Mouse (Mus musculus) stomach, postnatal 0 days (tissue): ENCODE measurements at regions not wholly inside any gene's neighbourhood (a gene's known extent, or its start where the extent isn't known, plus 50 kb on each side); places are given as distances from the start of the nearest gene placed in this dataset.
"Not testable (repeated sequence)": the region's sequence is repeated elsewhere in the genome, so short reads cannot be mapped to it uniquely, and the experiment has no call there.

ENCODE experiments used
- ATAC-seq: fragments of 200-750 bp; cut with Nextera tagmentation; 2 replicates; pipeline ENCODE4 v1.8.0; 2017; ENCODE audit not compliant: low FRiP score, low TSS enrichment
- DNase-seq: peaks from one replicate; pipeline ENCODE4 v3.0.0-alpha.2; 2016; ENCODE audit warnings: low spot score
- H3K27ac ChIP-seq: fragments of 300-500 bp; sonication (generic); replicated peaks from 2 replicates; pipeline ENCODE4 v1.5.1; 2014; ENCODE audit warnings: mild to moderate bottlenecking, control low read depth
- H3K27me3 ChIP-seq: fragments of 300-500 bp; sonication (generic); 2 replicates; pipeline ENCODE4 v1.6.1; 2014; ENCODE audit warnings: low read length; ENCODE audit not compliant: control insufficient read depth, insufficient read depth
- H3K36me3 ChIP-seq: fragments of 300-500 bp; sonication (generic); 2 replicates; pipeline ENCODE4 v1.6.1; 2014; ENCODE audit warnings: low read length, mixed read lengths; ENCODE audit not compliant: control insufficient read depth, insufficient read depth
- H3K4me1 ChIP-seq: fragments of 300-500 bp; sonication (generic); replicated peaks from 2 replicates; pipeline ENCODE4 v1.6.1; 2014; ENCODE audit warnings: antibody characterized with exemption; ENCODE audit not compliant: control insufficient read depth, insufficient read depth
- H3K4me2 ChIP-seq: fragments of 300-500 bp; sonication (generic); replicated peaks from 2 replicates; pipeline ENCODE4 v1.6.1; 2014; ENCODE audit warnings: low read depth, mild to moderate bottlenecking, control low read depth, moderate library complexity
- H3K4me3 ChIP-seq: fragments of 300-500 bp; sonication (generic); 2 replicates; pipeline ENCODE4 v1.5.1; 2014; ENCODE audit warnings: low read depth, low read length, control low read depth
- H3K9ac ChIP-seq: fragments of 300-500 bp; sonication (generic); 2 replicates; pipeline ENCODE4 v1.6.1; 2014; ENCODE audit warnings: mild to moderate bottlenecking, low read length, control low read depth, mixed read lengths
- H3K9me3 ChIP-seq: fragments of 300-500 bp; sonication (generic); 2 replicates; pipeline ENCODE4 v1.6.1; 2016; ENCODE audit warnings: low read length; ENCODE audit not compliant: control insufficient read depth
- CTCF ChIP-seq: IDR thresholded peaks from 2 replicates; pipeline ENCODE4 v1.5.1; 2016; ENCODE audit warnings: antibody characterized with exemption, low read depth, mild to moderate bottlenecking, moderate library complexity
- EP300 ChIP-seq: optimal IDR thresholded peaks from 2 replicates; pipeline ENCODE3; 2016; ENCODE audit warnings: antibody characterized with exemption
- WGBS: fragments of 180-500 bp; shearing (Covaris S2); extraction: QIAGEN DNeasy Blood & Tissue Kit; methylation state at CpG from one replicate; pipeline ENCODE4 v1.1.7; 2014; 5-methylcytosine and 5-hydroxymethylcytosine counted together

DNA sequence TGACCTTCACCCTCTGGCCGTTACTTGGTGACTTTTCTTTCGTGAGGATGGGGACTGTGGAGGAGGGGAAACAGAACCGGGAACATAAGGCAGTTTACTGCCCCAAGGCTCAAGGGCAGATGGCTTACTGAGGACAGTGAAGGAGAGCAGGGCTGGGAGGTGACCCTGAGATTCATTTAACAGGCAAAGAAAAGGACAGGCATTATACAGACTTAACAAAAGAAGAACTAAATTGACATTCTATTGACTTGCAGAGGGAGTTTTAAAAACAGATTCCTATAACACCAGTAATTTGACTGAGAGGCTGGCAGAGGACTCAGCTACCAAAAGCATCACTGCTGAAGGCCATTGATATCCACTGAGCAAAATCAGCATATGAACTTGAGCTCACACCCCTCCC, 153.0 kb upstream of the 1700012A03Rik start:
- H3K9ac ChIP-seq = no peak overlapping the region
- H3K9me3 ChIP-seq = no peaks in the 10 kb centered on the region
- no peaks in the 10 kb centered on the region for H3K36me3 ChIP-seq
- no peak overlapping the region for H3K27ac ChIP-seq
- no peaks in the 10 kb centered on the region for H3K27me3 ChIP-seq
- TF ChIP-seq CTCF (no peak), EP300 (no peak)
- no peaks in the 10 kb centered on the region for H3K4me1 ChIP-seq
- 63% methylated on average over 3 of the region's 3 CpGs for WGBS
- ATAC-seq (no peak), DNase-seq (no peak)
- H3K4me2 ChIP-seq = no peak overlapping the region
- no peak overlapping the region for H3K4me3 ChIP-seq

DNA sequence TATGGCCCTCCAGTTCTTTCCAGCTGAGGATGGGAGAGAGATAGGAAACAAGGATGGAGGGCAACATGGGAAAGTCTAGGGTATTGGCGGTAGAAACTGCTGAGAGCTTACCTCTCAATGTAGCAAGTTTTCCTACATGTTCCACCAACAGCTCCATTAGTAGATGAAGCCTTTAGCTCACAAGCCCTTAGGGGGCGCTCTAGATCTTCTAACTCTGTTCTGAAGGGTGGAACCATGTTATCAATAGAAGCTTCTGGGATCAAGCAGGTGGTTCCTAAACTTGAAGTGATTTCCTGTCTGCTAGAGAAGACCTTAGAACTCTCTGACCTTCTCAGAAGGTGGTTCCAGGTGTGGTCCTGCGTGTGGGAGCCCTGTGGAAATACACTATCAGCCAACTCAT, 154.2 kb upstream of the 1700012A03Rik start:
- no peaks in the 10 kb centered on the region for H3K27me3 ChIP-seq
- no peak overlapping the region for H3K9ac ChIP-seq
- H3K4me1 ChIP-seq = no peaks in the 10 kb centered on the region
- DNase-seq = no peak
- H3K36me3 ChIP-seq = no peaks in the 10 kb centered on the region
- H3K4me2 ChIP-seq = no peak overlapping the region
- H3K9me3 ChIP-seq = no peaks in the 10 kb centered on the region
- H3K4me3 ChIP-seq = no peak overlapping the region
- WGBS = 57% methylated on average over 3 of the region's 3 CpGs
- no peak overlapping the region for H3K27ac ChIP-seq
- ATAC-seq = no peak
- TF ChIP-seq EP300 = no peak
- TF ChIP-seq CTCF = no peak

DNA sequence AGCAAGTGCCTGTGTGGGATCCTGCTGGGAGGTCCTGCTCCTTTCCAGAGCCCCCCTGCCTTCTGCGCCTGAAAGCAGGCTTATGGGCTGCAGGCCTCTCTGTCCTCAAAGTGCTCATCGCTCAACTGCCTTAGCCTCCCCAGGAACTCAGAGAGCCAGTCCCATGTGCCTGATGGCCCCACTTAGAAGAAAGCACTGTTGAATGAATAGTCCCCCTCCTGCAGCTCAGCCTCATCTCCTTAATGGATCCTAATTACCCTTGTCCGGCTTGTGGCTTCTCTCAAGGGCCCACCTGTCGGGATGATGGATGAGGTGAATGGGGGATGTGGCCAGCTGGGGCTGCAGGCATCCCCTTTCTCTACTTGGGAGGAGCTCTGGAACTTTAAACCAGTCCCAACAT, 163.1 kb upstream of the 1700012A03Rik start:
- no peak overlapping the region for H3K4me3 ChIP-seq
- no peaks in the 10 kb centered on the region for H3K4me1 ChIP-seq
- no peaks in the 10 kb centered on the region for H3K27me3 ChIP-seq
- H3K4me2 ChIP-seq = no peak overlapping the region
- H3K36me3 ChIP-seq = no peaks in the 10 kb centered on the region
- no peaks in the 10 kb centered on the region for H3K9me3 ChIP-seq
- no peak overlapping the region for H3K9ac ChIP-seq
- DNase-seq (no peak), ATAC-seq (no peak)
- TF ChIP-seq EP300 = no peak
- TF ChIP-seq CTCF = no peak
- no peak overlapping the region for H3K27ac ChIP-seq
- 13% methylated on average over 4 of the region's 4 CpGs for WGBS

DNA sequence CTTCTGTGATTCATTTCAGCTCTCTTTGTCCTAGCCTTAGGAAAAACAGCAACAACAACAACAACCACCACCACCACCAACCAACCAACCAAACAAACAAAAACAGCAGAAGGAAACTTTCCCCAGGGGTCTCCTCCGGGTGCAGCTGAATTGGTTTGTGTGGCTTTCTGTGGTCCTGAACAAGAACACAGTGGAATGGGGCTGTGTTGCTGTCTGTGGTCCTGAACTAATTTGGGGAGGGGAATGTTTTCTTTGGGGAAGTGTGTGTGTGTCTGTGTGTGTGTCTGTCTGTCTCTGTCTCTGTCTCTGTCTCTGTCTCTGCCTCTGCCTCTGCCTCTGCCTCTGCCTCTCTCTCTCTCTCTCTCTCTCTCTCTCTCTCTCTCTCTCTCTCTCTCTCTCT, 164.8 kb upstream of the 1700012A03Rik start:
- not testable (repeated sequence) for ATAC-seq, DNase-seq, H3K9me3 ChIP-seq, H3K9ac ChIP-seq, H3K36me3 ChIP-seq, H3K27ac ChIP-seq, H3K27me3 ChIP-seq, H3K4me1 ChIP-seq, H3K4me3 ChIP-seq, H3K4me2 ChIP-seq
- WGBS = 11% methylated on average over 1 of the region's 1 CpGs

DNA sequence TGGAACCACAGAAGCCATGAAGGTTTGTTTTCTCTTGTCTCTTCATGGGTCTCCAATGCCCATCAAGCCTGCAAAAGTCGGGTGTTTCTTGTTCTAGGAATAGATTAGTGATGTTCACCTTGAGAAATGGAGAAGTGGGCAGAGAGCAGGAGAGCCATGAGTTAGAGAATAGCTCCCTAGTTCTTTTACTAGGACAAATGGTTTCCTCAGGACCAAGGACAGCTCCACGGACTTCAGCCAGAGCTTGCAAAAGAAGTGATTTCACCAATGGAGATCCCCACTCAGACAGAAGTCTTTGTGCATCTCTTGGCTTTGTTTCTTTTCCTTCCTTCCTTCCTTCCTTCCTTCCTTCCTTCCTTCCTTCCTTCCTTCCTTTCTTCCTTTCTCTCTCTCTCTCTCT, 166.3 kb upstream of the 1700012A03Rik start:
- ATAC-seq (no peak), DNase-seq (peak; percentile 36)
- 7% methylated on average over 2 of the region's 2 CpGs for WGBS
- no peak overlapping the region for H3K9ac ChIP-seq
- no peaks in the 10 kb centered on the region for H3K36me3 ChIP-seq
- no peak overlapping the region for H3K4me3 ChIP-seq
- no peak overlapping the region for H3K4me2 ChIP-seq
- H3K9me3 ChIP-seq = no peaks in the 10 kb centered on the region
- H3K4me1 ChIP-seq = no peaks in the 10 kb centered on the region
- no peak for TF ChIP-seq EP300
- TF ChIP-seq CTCF = no peak
- no peak overlapping the region for H3K27ac ChIP-seq
- no peaks in the 10 kb centered on the region for H3K27me3 ChIP-seq

DNA sequence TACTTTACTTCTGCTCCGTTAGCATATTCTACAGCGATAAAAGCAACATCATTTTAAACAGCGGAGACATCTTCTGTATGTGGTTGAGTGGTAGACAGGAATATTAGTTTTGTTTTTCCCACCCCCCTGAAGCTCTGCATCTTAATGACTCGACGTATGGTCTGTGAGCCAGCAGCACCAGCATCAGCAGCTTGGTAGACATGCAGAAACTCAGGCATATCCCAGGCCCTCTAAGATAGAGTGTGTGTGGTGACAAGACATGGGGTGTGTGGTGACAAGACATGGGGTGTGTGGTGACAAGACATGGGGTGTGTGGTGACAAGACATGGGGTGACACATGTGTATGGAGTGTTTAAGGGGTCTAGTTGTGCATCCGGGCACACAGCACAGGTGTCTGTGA, 175.4 kb upstream of the 1700012A03Rik start:
- no peak overlapping the region for H3K4me3 ChIP-seq
- H3K27me3 ChIP-seq = no peaks in the 10 kb centered on the region
- DNase-seq = no peak
- WGBS = 88% methylated on average over 6 of the region's 6 CpGs
- no peaks in the 10 kb centered on the region for H3K36me3 ChIP-seq
- ATAC-seq = no peak
- H3K9me3 ChIP-seq = no peaks in the 10 kb centered on the region
- no peaks in the 10 kb centered on the region for H3K4me1 ChIP-seq
- TF ChIP-seq CTCF = no peak
- no peak for TF ChIP-seq EP300
- H3K27ac ChIP-seq = no peak overlapping the region
- no peak overlapping the region for H3K9ac ChIP-seq
- no peak overlapping the region for H3K4me2 ChIP-seq

DNA sequence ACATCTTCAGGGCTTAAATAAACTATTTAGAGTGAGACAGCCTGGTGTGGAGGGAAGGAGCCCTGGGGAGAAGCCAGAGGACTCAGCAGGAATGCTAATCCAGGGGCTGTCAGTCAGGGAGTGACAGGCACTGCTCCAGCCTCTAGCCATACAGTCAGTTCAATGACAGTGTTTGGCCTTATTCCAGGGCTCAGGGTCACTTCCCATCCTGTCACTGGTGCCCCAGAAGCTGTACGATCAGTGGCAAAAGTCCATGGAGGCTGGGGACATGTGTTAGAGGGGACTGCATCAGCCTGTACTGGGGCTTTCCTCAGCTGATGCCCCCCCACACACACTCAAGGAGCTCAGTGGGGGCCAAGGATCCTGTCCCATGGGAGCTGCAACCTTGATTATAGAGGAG, 176.1 kb upstream of the 1700012A03Rik start:
- no peak overlapping the region for H3K4me2 ChIP-seq
- ATAC-seq (no peak), DNase-seq (no peak)
- TF ChIP-seq CTCF (no peak), EP300 (no peak)
- no peak overlapping the region for H3K9ac ChIP-seq
- WGBS = 52% methylated on average over 1 of the region's 1 CpGs
- no peaks in the 10 kb centered on the region for H3K4me1 ChIP-seq
- no peak overlapping the region for H3K4me3 ChIP-seq
- no peak overlapping the region for H3K27ac ChIP-seq
- H3K9me3 ChIP-seq = no peaks in the 10 kb centered on the region
- no peaks in the 10 kb centered on the region for H3K27me3 ChIP-seq
- H3K36me3 ChIP-seq = no peaks in the 10 kb centered on the region
